Mouse (Mus musculus) layer of hippocampus, postnatal 14 days (tissue): Measurements from ENCODE around the gene Dnaja2. TPM values are rescaled to one million over a fixed set of nuclear protein-coding genes. Genes with fewer than 3 reads are reported as not detected.

Source experiments
- DNase-seq, 2 experiments: peaks; one replicate each; pipeline ENCODE4 v3.0.0; 2021 to 2022; ENCODE audit warnings: low spot score in 2 of 2, mixed read lengths in 1 of 2
- total RNA-seq, 2 experiments: library from RNA; stranded (reverse); gene quantifications; 2 replicates each; pipeline ENCODE4 v1.2.3; 2021

The Dnaja2 gene
- total RNA-seq, 2 experiments from 2014 or later, result 164 to 178 TPM

DNA sequence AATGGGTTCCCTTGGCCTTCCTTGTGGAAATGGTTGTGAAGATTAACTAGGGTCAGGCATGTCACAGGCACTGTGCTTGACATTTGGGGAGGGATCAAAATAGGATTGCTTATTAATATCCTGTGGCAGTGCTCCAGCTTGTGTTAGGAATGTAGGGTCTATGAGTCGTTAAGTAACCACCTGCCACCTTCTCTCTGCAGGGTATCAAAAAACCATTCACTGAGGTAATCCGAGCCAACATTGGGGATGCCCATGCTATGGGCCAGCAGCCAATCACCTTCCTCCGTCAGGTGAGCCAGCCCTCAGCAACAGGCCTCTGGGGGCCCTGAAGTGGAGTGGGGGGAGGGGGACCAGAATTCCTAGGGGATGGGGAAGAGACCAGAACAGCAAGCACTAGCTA lies 52.1 kb downstream of the Dnaja2 start:
- no peak for DNase-seq

DNA sequence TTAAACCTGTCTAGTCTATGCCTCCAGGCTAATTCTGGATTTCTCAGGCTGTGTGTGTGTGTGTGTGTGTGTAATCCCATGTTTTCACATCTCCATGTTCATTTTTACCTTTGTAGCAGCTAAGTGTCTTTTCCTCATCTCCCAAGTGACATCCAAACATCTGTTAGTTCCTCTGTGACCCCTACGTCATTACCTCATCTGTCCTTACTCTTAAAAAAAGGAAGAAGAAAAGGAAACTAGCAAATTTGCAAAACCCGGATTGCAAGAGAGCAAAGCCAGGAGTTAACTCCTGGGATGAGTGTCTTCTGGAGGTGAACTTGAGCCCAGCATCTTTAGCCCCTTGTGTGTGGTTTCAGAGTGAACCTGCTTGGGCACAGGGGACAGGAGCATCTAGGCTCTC lies 52.8 kb downstream of the Dnaja2 start:
- DNase-seq, result no peak

DNA sequence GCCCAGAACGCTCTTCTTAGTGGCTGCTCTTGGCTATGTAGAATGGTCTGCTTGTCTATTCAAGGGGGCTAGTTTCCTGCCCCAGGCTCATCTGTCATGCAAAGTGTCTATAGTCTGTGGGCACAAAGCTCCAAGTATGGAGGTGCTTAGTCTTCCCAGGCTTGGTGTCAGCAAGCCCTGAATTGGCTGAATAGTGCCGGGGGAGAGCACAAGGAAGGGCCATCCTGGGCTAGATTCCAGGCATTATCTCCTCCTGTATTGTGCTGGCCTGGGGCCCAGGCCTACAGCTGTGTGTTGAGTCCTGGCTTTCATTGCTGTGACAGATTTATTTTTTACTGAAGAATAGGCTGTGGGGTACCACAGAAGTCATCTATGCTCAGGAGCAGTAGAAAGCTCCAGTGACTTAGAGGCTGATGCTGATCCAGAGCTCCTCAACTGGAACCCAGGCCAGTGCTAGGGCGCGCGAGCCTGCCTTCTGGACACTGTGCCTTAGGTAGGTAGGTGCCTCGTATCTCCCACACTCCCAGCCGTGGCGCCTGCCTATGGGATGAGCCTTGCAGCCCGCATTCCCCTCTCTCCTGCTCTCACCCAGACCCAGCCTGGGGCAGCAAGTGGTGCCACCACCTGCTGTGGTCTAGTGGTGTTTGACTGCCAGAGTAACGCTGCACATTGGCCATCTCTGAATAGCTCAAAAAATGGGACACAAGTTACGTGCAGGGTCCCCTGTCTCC lies 54.0 kb downstream of the Dnaja2 start:
- DNase-seq, result peak; percentile 29 to 65

DNA sequence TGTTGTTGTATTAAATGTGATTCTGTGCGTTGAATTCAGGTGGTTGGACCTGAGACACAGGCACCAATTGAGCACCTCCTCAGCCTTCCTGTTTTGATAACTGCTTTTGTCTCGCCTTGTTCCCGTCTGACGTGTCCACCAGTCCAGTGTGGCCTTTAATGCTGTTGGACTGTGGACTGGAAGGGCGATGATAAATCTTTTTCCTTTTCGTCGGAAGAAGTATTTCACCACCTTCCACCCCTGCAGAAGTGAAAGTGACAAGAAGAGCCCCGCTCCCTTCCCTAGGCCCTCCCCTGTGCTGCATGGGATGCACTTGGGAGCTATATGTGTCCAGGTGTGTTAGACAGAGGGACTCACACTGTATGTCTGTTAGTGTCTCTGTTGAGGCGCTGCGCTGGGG lies 54.7 kb downstream of the Dnaja2 start:
- DNase-seq, result no peak

DNA sequence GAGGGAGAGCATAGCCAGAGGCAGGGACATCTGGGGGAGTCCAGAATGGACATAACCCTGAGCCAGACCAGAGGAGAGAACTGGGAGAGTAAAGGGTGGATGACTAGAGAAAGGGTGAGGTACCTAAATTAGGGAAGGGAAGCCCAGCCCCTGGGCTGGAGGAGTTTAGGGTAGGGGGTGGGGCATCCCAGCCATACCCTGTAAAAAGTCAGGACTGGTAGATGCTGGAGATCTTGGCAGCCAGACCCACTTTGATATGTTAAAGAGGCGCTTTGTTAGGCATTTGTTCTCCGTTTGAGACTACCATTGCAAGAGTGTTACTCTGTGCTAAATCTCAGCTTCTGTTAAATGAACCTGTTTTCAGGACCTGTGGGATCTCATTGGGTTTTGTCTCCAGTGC lies 56.6 kb downstream of the Dnaja2 start:
- DNase-seq, result no peak

GRCm38 (mm10) chr8:85496778-85497177 lies 58.4 kb downstream of the Dnaja2 start:
- DNase-seq, result no peak

- DNase-seq, result no peak
Observed at GRCm38 (mm10) chr8:85496125-85496524, 59.0 kb downstream of the Dnaja2 start.

DNA sequence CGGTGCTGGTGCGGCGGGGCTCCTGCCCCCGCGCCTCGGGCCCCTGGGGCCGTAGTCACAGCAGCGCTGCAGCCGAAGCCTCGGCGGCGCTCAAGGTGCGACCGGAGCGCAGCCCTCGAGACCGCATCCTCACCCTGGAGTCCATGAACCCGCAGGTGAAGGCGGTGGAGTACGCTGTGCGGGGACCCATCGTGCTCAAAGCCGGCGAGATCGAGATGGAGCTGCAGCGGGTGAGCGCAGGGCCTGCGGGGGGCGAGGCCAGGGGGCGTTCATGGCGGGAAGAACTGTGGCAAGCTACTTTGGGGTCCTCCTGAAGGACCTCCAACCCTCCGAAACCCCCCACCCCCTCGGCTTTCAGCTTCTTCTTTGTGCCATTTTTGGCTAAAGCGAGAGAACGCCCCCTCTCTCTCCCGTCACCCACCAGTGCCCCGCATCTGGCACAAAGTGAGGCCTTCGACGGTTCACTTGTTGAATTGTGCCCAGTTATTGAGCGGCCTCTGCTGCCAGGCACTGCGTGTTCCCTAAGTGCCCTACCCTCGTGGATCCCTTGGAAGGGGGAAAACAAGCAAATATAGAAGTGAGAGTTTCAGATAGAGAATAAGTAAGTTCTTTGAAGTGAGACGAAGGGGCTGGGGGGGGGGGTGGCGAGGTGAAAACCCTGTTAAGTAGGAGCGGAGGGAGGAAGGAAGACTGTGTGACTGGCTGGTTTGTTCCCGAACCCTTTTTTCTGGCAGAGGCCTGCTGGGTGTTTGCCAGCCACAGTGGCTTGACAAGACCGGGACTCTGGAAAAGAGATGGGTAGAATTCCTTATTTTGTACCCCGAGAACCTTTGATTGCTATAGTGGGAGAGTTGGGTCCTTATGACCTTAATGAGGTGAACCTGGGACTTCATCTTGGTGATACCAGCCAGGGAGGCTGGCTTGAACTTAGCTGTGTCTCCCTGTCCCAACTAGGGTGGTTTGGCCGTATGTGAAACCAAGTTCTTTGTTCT lies 61.9 kb downstream of the Dnaja2 start:
- peak; percentile 45 to 78 for DNase-seq

DNA sequence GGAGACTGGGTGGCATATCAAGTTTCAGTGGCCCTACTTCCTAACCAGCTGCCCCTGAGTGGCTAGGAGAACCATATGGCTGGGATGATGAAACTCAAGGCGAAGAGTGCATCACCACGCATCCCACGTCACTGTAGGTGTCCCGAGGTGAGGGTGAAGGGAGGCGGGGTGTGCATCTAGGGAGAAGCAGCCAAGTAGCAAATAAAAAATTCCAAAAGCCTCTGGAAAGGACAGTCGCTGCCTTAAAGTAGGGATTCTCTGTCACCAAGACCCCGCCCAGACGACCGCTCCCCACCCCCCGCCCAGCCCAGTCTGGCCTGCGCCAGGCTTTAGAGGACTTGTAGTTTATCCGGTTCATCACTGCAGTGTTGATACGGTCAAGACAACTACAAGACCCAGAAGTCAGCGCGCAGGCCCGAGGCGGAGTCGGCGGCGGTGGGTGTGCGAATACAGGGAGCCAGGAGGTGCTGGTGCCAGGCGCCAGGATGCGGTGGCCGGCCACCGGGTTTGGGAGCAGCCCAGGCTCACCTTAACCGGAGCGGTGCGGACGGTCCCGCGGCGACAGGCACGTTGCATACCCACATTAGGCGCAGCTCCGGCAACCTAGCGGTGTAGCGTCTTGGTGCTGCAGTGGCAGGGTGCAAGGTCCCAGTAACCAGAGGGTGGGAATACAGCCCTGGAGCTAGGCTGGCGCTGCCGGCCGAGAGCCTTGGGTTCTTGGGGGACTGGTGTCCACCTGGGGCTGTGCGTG lies 62.8 kb downstream of the Dnaja2 start, which contains the start of gene Gpt2:
Gene Gpt2, plus strand, starts transcription at position 452 of the 751 bp plus-strand sequence.
- DNase-seq, result peak; percentile 93 to 96

- no peak for DNase-seq
Observed at GRCm38 (mm10) chr8:85489546-85489945, 65.6 kb downstream of the Dnaja2 start.

DNA sequence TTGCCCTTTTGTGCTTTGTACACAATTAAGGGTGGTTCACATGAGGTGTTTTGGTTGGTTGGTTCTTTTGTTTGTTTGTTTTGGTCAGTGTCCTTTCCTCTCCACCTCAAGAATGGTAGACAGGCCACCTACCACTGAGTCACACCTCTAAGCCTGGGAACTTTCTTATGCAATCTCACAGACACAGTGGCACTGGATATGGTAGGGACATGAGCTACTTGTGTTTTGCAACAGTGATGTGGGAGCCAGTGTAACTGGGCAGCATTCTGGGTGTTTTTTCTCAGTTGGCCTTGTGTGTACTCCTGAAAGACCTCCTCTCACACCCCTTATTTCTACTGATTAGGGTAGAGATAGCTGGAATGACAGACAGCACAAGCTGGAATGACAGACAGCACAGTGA lies 66.5 kb downstream of the Dnaja2 start:
- DNase-seq, result no peak

DNA sequence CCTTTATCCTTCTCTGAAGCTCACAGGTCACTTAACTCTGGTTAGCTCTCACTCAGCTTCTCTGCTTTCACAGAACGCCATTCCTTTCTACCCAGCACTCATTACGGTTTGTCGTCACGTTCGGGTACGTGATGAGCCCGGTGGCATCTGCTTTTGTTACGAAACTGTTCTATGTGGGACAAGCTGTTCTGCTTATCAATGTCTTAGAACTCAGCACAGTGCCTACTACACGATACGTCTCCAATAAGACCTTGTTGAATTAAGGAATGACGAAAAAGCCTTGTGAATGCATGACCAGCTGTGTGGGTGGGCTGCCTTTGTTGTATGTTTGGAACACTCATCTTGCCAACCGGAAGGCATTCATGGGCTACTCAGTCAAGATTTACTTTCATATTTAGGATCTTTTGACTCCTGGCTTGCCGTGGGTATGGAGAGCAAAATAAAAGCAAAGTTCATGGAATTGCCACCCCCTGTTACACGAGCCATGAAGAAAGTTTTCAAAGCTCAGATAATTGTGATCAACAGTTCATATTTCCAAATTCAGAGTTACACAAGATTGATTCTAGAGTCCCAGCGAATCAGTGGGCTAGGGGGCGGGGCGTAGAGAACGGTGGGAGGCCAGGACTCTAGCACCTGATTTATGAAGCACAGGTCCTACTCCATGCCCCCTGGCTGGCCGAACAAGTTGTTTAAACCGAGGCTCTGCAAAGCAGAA lies 67.1 kb downstream of the Dnaja2 start:
- DNase-seq, result peak in 1 of 2 experiments; percentile 35

Other genes starting within 250 kb of the Dnaja2 start
- 1 to 10 TPM in 1 of 2 experiments, under 1 TPM in 1; 0.78 to 1.2 TPM for gene Mylk3, start 169.0 kb downstream of the Dnaja2 start, total RNA-seq
- gene 4921524J17Rik, start 122.5 kb downstream of the Dnaja2 start, total RNA-seq, result 10 to 100 TPM; 17.9 to 25.8 TPM
- gene Gpt2, start 62.8 kb downstream of the Dnaja2 start, total RNA-seq, result 10 to 100 TPM; 80.5 to 82.4 TPM
- gene Neto2, start 145.6 kb upstream of the Dnaja2 start, total RNA-seq, result 10 to 100 TPM; 53.7 to 54.9 TPM